23 mouse cellular contexts compared by ENCODE assay signal in the genomic region with DNA sequence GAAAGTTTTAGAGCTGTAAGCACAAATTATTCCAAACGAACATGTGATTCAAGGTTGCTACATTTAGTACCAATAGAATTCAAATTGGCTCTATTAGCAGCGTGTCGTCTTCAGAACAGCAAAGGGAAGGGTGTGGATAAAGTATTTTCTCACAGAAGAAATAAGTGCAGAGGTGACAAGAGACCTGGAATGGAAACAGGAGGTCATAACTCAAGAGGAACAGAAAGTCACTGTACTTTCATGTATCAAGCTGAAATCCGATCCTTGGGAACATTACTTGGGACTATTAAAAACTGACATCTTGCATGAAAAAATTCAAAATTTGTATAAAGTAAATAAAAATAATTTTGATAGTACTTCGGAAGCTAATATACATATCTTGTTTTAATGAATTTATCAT. TPM values are rescaled to one million over a fixed set of nuclear protein-coding genes. Genes with fewer than 3 reads are reported as not detected.
DNase-seq lines count a peak whose midpoint lies in the region; ATAC-seq and TF ChIP-seq lines count a peak whose summit lies in the region.
"Had no signal": no experiment of that assay in that cellular context is flagged by ENCODE, and none has a peak within 500 bp of the region (broad histone marks: within the 10 kb centered on the region; RNA-seq: fewer than 3 reads in every experiment).

No protein-coding gene starts in this region.

- peak; percentile 11 for DNase-seq in kidney, adult 2 months
- DNase-seq in kidney, adult 8-10 months: no peak
- peak; percentile 7 for DNase-seq in kidney, adult 9 months
- no peak for DNase-seq in kidney, postnatal 10 days
- DNase-seq in CH12.LX (ENCODE audit: extremely low read depth) (no peak), adipocyte (ENCODE audit: low spot score) (peak; percentile 7)
- no peak for DNase-seq in adrenal gland, adult 2 months
- DNase-seq: adrenal gland, adult 8-10 months; adrenal gland, postnatal 10 days; adrenal gland, postnatal 14 days; adrenal gland, postnatal 25 days; adrenal gland, postnatal 36 days; B cell, adult 2 months; cerebellum, adult 11 months; cerebellum, adult 11-12 months; cerebellum, adult 18-20 months; cerebellum, adult 2 months; cerebellum, adult 8-10 months had no signal

- H3K4me2 ChIP-seq in CH12.LX (ENCODE audit: insufficient read depth, low read depth, poor library complexity, severe bottlenecking): no peak overlapping the region
- H3K4me2 ChIP-seq in intestine, embryonic 15.5 days (replicated peaks): no peak overlapping the region

- no peak for TF ChIP-seq RAD21 in CH12.LX (IDR thresholded peaks at IDR 0.05; ENCODE audit: low read depth, low read length)

- H3K27ac ChIP-seq in kidney, adult 2 months (ENCODE audit: insufficient read depth, low read depth, low read length): no peak overlapping the region
- H3K27ac ChIP-seq in CH12.LX (ENCODE audit: insufficient read depth, low read depth): no peak overlapping the region
- no peak overlapping the region for H3K27ac ChIP-seq in intestine, embryonic 15.5 days

- ATAC-seq in intestine, embryonic 15.5 days: no peak
- ATAC-seq: activated CD4-positive, CD25-positive, alpha-beta regulatory T cell, adult 4 months; CD4-positive, CD25-positive, alpha-beta regulatory T cell, adult 4 months; Patski had no signal

- no peak for TF ChIP-seq CTCF in kidney, adult 2 months (conservative IDR thresholded peaks at IDR 0.05; ENCODE audit: insufficient read depth, insufficient read length, low read depth, low read length)
- TF ChIP-seq CTCF in CH12.LX (conservative IDR thresholded peaks at IDR 0.05 in 1 of 2, IDR thresholded peaks at IDR 0.05 in 1 of 2; ENCODE audit: low read depth in 2 of 2, low read length in 2 of 2): no peak

- in situ Hi-C loops in CH12.LX (cut with MboI; ENCODE audit: low pct_ligation_motif_present, low pct_unique_long_range_greater_than_20kb, low sequenced_read_pairs): no loop called here

- WGBS in kidney, adult 2 months: 52% methylated on average over 5 of the region's 5 CpGs
- WGBS in intestine, embryonic 15.5 days: 85% methylated on average over 5 of the region's 5 CpGs

- dilution Hi-C loops in CH12.LX (cut with MboI; ENCODE audit: extremely low pct_ligation_motif_present, extremely low pct_unique_long_range_greater_than_20kb, low sequenced_read_pairs): no loop called here

- H3K9me3 ChIP-seq in CH12.LX (replicated peaks; ENCODE audit: low read length): no peaks in the 10 kb centered on the region
- H3K9me3 ChIP-seq in intestine, embryonic 15.5 days: no peaks in the 10 kb centered on the region
- H3K9me3 ChIP-seq: G1E had no signal

- no peaks in the 10 kb centered on the region for H3K79me2 ChIP-seq in CH12.LX (replicated peaks; ENCODE audit: control insufficient read depth, extremely low read depth, insufficient read depth, poor library complexity, severe bottlenecking)

- H3K27me3 ChIP-seq in kidney, adult 2 months (replicated peaks; ENCODE audit: control insufficient read depth, insufficient read depth, low read length): no peaks in the 10 kb centered on the region
- no peaks in the 10 kb centered on the region for H3K27me3 ChIP-seq in CH12.LX (replicated peaks)
- H3K27me3 ChIP-seq in intestine, embryonic 15.5 days (replicated peaks): no peaks in the 10 kb centered on the region
- H3K27me3 ChIP-seq: Patski had no signal

- no peak overlapping the region for H3K4me3 ChIP-seq in kidney, adult 2 months (ENCODE audit: insufficient read depth, low read depth, low read length)
- no peak overlapping the region for H3K4me3 ChIP-seq in CH12.LX (replicated peaks in 1 of 3; ENCODE audit: low read depth in 2 of 3, low read length in 2 of 3, poor library complexity in 1 of 3)
- H3K4me3 ChIP-seq in intestine, embryonic 15.5 days (replicated peaks): no peak overlapping the region

- H3K9ac ChIP-seq in CH12.LX (ENCODE audit: insufficient read depth, low read depth): no peak overlapping the region
- no peak overlapping the region for H3K9ac ChIP-seq in intestine, embryonic 15.5 days

- H3K4me1 ChIP-seq in kidney, adult 2 months (ENCODE audit: control insufficient read depth, insufficient read depth, low read length): no peaks in the 10 kb centered on the region; the same call in 1 of the 2 replicates
- peaks cover 8 to 28% of the 10 kb centered on the region in 2 experiments for H3K4me1 ChIP-seq in CH12.LX (ENCODE audit: control insufficient read depth in 1 of 2, insufficient read depth in 2 of 2)
- no peaks in the 10 kb centered on the region for H3K4me1 ChIP-seq in intestine, embryonic 15.5 days (replicated peaks)

- TF ChIP-seq EP300 in CH12.LX (IDR thresholded peaks at IDR 0.05; ENCODE audit: low read length): peak; percentile 82

- TF ChIP-seq POLR2A in kidney, adult 2 months (IDR thresholded peaks at IDR 0.05; ENCODE audit: low read depth, low read length): no peak
- TF ChIP-seq POLR2A in CH12.LX (IDR thresholded peaks at IDR 0.05; ENCODE audit: low read depth, low read length): no peak

- no peaks in the 10 kb centered on the region for H3K36me3 ChIP-seq in kidney, adult 2 months (ENCODE audit: control insufficient read depth, insufficient read depth, low read length)
- no peaks in the 10 kb centered on the region for H3K36me3 ChIP-seq in CH12.LX (replicated peaks in 1 of 2; ENCODE audit: control insufficient read depth in 1 of 2, insufficient read depth in 1 of 2, low read length in 1 of 2)
- H3K36me3 ChIP-seq in intestine, embryonic 15.5 days: no peaks in the 10 kb centered on the region

TF ChIP-seq in CH12.LX, 34 proteins besides CTCF, POLR2A, EP300 and RAD21:
- TF ChIP-seq IRF4 (IDR thresholded peaks at IDR 0.05; ENCODE audit: low read depth, low read length) (peak; percentile 79), HCFC1 (IDR thresholded peaks at IDR 0.05; ENCODE audit: low read depth, low read length) (no peak), CHD1 (IDR thresholded peaks at IDR 0.05; ENCODE audit: low read depth, low read length) (no peak), NELFE (IDR thresholded peaks at IDR 0.05; ENCODE audit: low read depth, low read length) (no peak), JUND (conservative IDR thresholded peaks at IDR 0.05; ENCODE audit: low read depth, low read length) (peak; percentile 22; the same call in 1 of the 2 replicates)
TF ChIP-seq in CH12.LX: peak in this region for 2.

RNA-seq across cellular contexts. Expression of gene Rps6ka5, which starts 36.3 kb away (rescaled TPM):
- polyA plus RNA-seq in kidney, adult 2 months (2012; rRNA removed): 1.1 TPM in 2 replicates
- 2.9 and 3.2 TPM in 2 replicates for total RNA-seq in CH12.LX (2012; rRNA removed)
- total RNA-seq in CH12.LX (2014; rRNA removed): 4.8 and 6.1 TPM in 2 replicates
- polyA plus RNA-seq in CH12.LX (2012; ENCODE audit: insufficient read length, low read depth): 6.1 and 6.2 TPM in 2 replicates
- 2.5 and 2.8 TPM in 2 replicates for polyA plus RNA-seq in intestine, embryonic 15.5 days (2015; fragmentation: Nextera tagmentation; extraction: Ambion mirVana)
- 1 to 10 TPM; 5.1 to 8.5 TPM for total RNA-seq in adrenal gland, adult 2 months (2021)
- polyA plus RNA-seq in adrenal gland, adult 2 months (2012; rRNA removed): 0.27 and 0.62 TPM in 2 replicates

Comparison
In these comparisons a context has a peak if more than half of its experiments do, and no peak if none do; other contexts are left out.
1. DNase-seq: peak in kidney, adult 2 months (single experiment), kidney, adult 9 months (single experiment) and adipocyte (single experiment); none in kidney, adult 8-10 months (0 of 2), kidney, postnatal 10 days (single experiment), CH12.LX (single experiment) and adrenal gland, adult 2 months (single experiment).